Mouse (Mus musculus): ENCODE results near the gene Uchl1. TPM values are rescaled to one million over a fixed set of nuclear protein-coding genes. Genes with fewer than 3 reads are reported as not detected.
A peak's percentile ranks its signal among the peaks of the same experiment; 100 is the strongest.

The Uchl1 gene
- polyA plus RNA-seq, 1 experiment = 2.2 TPM

GRCm38 (mm10) chr5:66654220-66654619, 21.7 kb upstream of the Uchl1 start:
- Histone ChIP-seq H3K4me2 (ENCODE audit: low read depth) (peak overlapping the region; percentile 55), H3K79me2 (ENCODE audit: control insufficient read depth, insufficient read depth) (no peaks in the 10 kb centered on the region), H3ac (ENCODE audit: control insufficient read depth, insufficient read length) (no peak overlapping the region), H3K36me3 (ENCODE audit: control insufficient read depth, insufficient read depth) (no peaks in the 10 kb centered on the region), H3K27me3 (ENCODE audit: control insufficient read depth, insufficient read depth, insufficient read length) (no peaks in the 10 kb centered on the region), H3K4me3 (no peak overlapping the region)
- TF ChIP-seq REST (IDR thresholded peaks at IDR 0.05; ENCODE audit: insufficient read depth, insufficient read length) = no peak
- TF ChIP-seq CEBPB (IDR thresholded peaks at IDR 0.05; ENCODE audit: insufficient read depth, poor library complexity, severe bottlenecking) = no peak
- TF ChIP-seq MYOG (IDR thresholded peaks at IDR 0.05; ENCODE audit: control insufficient read depth in 1 of 3, insufficient read depth in 1 of 3, insufficient read length in 2 of 3, low read depth in 2 of 3) = no peak
- no peak for TF ChIP-seq MAX (IDR thresholded peaks at IDR 0.05; ENCODE audit: low read depth)

- no peak for TF ChIP-seq MYOG (IDR thresholded peaks at IDR 0.05; ENCODE audit: control insufficient read depth in 1 of 3, insufficient read depth in 1 of 3, insufficient read length in 2 of 3, low read depth in 2 of 3)
- TF ChIP-seq SRF (IDR thresholded peaks at IDR 0.05; ENCODE audit: control insufficient read depth, insufficient read length, low read depth) = no peak
- TF ChIP-seq CEBPB (IDR thresholded peaks at IDR 0.05; ENCODE audit: insufficient read depth, poor library complexity, severe bottlenecking) = no peak
- TF ChIP-seq MYOD1 (IDR thresholded peaks at IDR 0.05; ENCODE audit: control insufficient read depth in 1 of 3, insufficient read length in 2 of 3, low read depth in 2 of 3) = no peak
- TF ChIP-seq POLR2A (IDR thresholded peaks at IDR 0.05; ENCODE audit: insufficient read length, low read depth) = no peak
- no peak for TF ChIP-seq TCF3 (IDR thresholded peaks at IDR 0.05; ENCODE audit: insufficient read length, low read depth)
- no peak for TF ChIP-seq MAX (IDR thresholded peaks at IDR 0.05; ENCODE audit: low read depth)
- TF ChIP-seq USF1 (IDR thresholded peaks at IDR 0.05; ENCODE audit: low read depth) = no peak
- no peak for TF ChIP-seq E2F4 (IDR thresholded peaks at IDR 0.05; ENCODE audit: insufficient read depth)
- no peak for TF ChIP-seq REST (IDR thresholded peaks at IDR 0.05; ENCODE audit: insufficient read depth, insufficient read length)
- TF ChIP-seq TCF12 (IDR thresholded peaks at IDR 0.05; ENCODE audit: insufficient read depth, poor library complexity, severe bottlenecking) = no peak
- no peak for TF ChIP-seq POLR2AphosphoS2 (IDR thresholded peaks at IDR 0.05; ENCODE audit: insufficient read length, low read depth)
- H3ac ChIP-seq (ENCODE audit: control insufficient read depth, insufficient read length) = no peak overlapping the region
- no peaks in the 10 kb centered on the region for H3K79me2 ChIP-seq (ENCODE audit: control insufficient read depth, insufficient read depth)
- no peak overlapping the region for H3K4me3 ChIP-seq
- no peak overlapping the region for H3K4me2 ChIP-seq (ENCODE audit: low read depth)
- peaks cover 30% of the 10 kb centered on the region for H3K27me3 ChIP-seq (ENCODE audit: control insufficient read depth, insufficient read depth, insufficient read length)
- no peaks in the 10 kb centered on the region for H3K36me3 ChIP-seq (ENCODE audit: control insufficient read depth, insufficient read depth)
Measured at GRCm38 (mm10) chr5:66675189-66675890, 551 bp upstream of the Uchl1 start.

GRCm38 (mm10) chr5:66676457-66677117, 696 bp downstream of the Uchl1 start:
- Histone ChIP-seq H3K4me2 (ENCODE audit: low read depth) (peak overlapping the region; percentile 12), H3K79me2 (ENCODE audit: control insufficient read depth, insufficient read depth) (no peaks in the 10 kb centered on the region), H3K4me3 (no peak overlapping the region), H3K27me3 (ENCODE audit: control insufficient read depth, insufficient read depth, insufficient read length) (peaks cover 30% of the 10 kb centered on the region), H3K36me3 (ENCODE audit: control insufficient read depth, insufficient read depth) (no peaks in the 10 kb centered on the region), H3ac (ENCODE audit: control insufficient read depth, insufficient read length) (no peak overlapping the region)
- TF ChIP-seq CEBPB (IDR thresholded peaks at IDR 0.05; ENCODE audit: insufficient read depth, poor library complexity, severe bottlenecking) = no peak

DNA sequence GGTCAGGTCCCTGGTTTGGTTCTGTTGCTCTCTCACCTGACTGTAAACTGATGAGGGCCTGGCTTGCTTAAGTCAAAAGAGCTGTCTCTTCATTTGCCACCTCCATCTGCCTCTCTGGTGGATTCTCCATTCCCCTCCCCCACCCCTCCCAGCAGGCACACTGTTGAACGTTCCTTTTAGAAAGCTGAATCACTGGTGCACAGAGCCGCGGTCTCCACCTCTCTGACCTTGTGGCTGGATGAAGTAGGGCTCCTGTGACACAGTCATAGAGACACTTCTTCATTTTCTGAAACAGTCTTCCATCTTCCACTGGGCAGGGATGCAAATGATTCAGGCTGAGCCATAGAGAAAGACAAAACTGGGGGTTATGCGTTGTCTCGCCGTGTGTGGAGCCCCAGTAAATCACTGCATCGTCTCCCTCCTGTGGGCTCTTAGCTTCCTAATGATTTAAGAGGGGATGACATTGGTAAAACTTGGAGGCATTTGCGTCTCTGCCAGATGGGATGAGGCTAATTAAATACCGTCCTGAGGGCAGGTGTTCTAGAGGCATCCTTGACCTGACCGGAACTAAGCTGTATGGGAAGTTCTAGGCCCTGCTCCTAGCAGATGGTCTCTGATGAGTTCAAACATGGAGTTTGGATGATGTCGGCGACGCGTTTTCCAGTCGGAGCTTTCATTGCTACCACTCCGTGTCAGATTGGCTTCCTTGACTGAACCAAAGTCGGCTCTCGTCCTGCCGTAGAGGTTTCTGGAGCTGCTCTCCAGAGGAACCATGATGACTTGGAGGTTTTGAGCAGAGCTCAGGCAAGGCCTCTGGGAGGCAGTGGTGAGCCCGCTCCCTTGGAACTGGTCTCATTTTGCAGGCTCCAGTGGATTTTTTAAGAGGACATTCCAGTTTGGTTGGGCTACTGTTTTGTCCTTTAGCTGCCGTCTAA, 1.8 kb downstream of the Uchl1 start:
- no peak overlapping the region for H3K4me3 ChIP-seq
- peaks cover 22% of the 10 kb centered on the region for H3K27me3 ChIP-seq (ENCODE audit: control insufficient read depth, insufficient read depth, insufficient read length)
- no peak overlapping the region for H3ac ChIP-seq (ENCODE audit: control insufficient read depth, insufficient read length)
- TF ChIP-seq TCF3 (IDR thresholded peaks at IDR 0.05; ENCODE audit: insufficient read length, low read depth) (no peak), MYOG (IDR thresholded peaks at IDR 0.05; ENCODE audit: control insufficient read depth in 1 of 3, insufficient read depth in 1 of 3, insufficient read length in 2 of 3, low read depth in 2 of 3) (no peak), POLR2A (IDR thresholded peaks at IDR 0.05; ENCODE audit: insufficient read length, low read depth) (no peak), MAX (IDR thresholded peaks at IDR 0.05; ENCODE audit: low read depth) (no peak), MYOD1 (IDR thresholded peaks at IDR 0.05; ENCODE audit: control insufficient read depth in 1 of 3, insufficient read length in 2 of 3, low read depth in 2 of 3) (no peak), POLR2AphosphoS2 (IDR thresholded peaks at IDR 0.05; ENCODE audit: insufficient read length, low read depth) (no peak), USF1 (IDR thresholded peaks at IDR 0.05; ENCODE audit: low read depth) (no peak), REST (IDR thresholded peaks at IDR 0.05; ENCODE audit: insufficient read depth, insufficient read length) (no peak), TCF12 (IDR thresholded peaks at IDR 0.05; ENCODE audit: insufficient read depth, poor library complexity, severe bottlenecking) (no peak), SRF (IDR thresholded peaks at IDR 0.05; ENCODE audit: control insufficient read depth, insufficient read length, low read depth) (no peak), CEBPB (IDR thresholded peaks at IDR 0.05; ENCODE audit: insufficient read depth, poor library complexity, severe bottlenecking) (no peak), E2F4 (IDR thresholded peaks at IDR 0.05; ENCODE audit: insufficient read depth) (no peak)
- H3K79me2 ChIP-seq (ENCODE audit: control insufficient read depth, insufficient read depth) = no peaks in the 10 kb centered on the region
- H3K36me3 ChIP-seq (ENCODE audit: control insufficient read depth, insufficient read depth) = no peaks in the 10 kb centered on the region
- H3K4me2 ChIP-seq (ENCODE audit: low read depth) = no peak overlapping the region

Data from myocyte (in vitro differentiated cells).